Mouse (Mus musculus): ENCODE measurements around the gene Rph3al. TPM values are rescaled to one million over a fixed set of nuclear protein-coding genes. Genes with fewer than 3 reads are reported as not detected.

The Rph3al gene
- polyA plus RNA-seq (2017; shearing (Covaris generic)): 11.1 TPM

DNA sequence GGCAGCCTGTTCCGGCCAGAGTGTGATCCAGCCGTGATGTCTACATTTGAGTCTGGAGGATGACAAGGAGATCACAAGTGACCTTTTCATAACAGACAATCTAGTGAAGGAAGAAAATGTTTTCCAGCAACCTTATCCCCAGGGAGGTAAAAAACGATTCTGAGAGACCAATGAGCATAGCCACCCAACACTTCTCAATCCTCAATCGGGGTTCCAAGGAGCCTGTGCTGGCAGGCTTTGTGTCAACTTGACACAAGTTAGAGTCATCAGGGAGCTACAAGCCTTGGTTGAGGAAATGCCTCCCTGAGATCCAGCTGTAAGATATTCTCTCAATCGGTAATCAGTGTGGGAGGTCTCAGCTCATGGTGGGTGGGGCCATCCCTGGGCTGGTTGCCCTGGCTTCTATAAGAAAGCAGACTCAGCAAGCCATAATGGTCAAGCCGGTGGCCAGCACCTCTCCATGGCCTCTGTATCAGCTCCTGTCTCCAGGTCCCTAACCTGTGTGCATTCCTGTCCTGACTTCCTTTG is at the start of gene Rph3al:
TSS of gene Rph3al (minus strand) at position 51 of the 528 bp plus-strand sequence.

DNA sequence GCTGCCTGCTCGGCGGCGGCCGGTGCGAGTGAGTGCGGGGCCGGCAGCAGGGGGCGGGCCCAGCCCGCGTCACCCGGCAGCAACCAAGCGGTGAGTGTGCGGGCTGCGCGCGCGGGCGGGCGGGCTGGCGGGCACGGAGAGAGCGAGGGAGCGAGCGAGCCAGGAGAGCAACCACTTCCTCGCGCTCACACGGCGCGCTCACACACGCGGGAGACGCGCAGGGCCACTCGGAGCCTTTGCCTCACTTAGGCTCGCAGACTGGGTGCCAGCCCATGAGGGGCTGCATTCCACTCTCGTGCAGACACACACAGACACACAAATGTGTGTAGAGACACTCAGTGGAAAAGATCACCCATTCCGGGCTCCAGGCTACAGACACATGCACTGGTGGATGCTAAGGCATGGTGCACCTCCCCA is 142.2 kb downstream of the Rph3al start, which contains the start of gene Doc2b:
TSS of gene Doc2b (minus strand) at position 21 of the 417 bp plus-strand sequence.

Other genes with a start within 250 kb of the Rph3al start
- 223 TPM for gene Ywhae, start 205.6 kb downstream of the Rph3al start, polyA plus RNA-seq (2017; shearing (Covaris generic))
- gene Doc2b, start 142.4 kb downstream of the Rph3al start, polyA plus RNA-seq (2017; shearing (Covaris generic)): not detected
- 0.30 TPM for gene 1700016K19Rik, start 61.5 kb upstream of the Rph3al start, polyA plus RNA-seq (2017; shearing (Covaris generic))
- 19.4 TPM for gene Rflnb, start 89.4 kb upstream of the Rph3al start, polyA plus RNA-seq (2017; shearing (Covaris generic))
- gene Vps53, start 241.2 kb upstream of the Rph3al start, polyA plus RNA-seq (2017; shearing (Covaris generic)): 74.1 TPM
- 5.7 TPM for gene Fam57a, start 241.2 kb upstream of the Rph3al start, polyA plus RNA-seq (2017; shearing (Covaris generic))